In the genomic region with DNA sequence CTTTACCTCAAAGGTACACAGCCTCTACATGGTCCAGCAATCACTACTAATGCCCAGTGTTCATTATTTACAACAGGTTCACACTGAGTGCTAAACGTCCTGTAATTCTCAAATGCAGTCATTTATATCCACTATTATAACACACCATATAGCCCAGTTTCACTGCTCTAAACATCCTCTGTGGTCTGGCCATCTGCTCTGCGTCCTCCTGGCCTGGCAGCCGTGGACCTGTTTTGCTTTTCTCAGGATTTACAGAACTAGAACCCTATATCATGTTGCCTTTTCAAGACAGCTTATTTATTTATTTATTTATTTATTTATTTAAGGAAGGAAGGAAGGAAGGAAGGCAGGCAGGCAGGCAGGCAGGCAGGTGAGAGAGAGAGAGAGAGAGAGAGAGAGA, we compare ENCODE assay signal across 18 mouse cellular contexts.
"Had no signal": no experiment of that assay in that cellular context is flagged by ENCODE, and none has a peak within 500 bp of the region (broad histone marks: within the 10 kb centered on the region; RNA-seq: fewer than 3 reads in every experiment).

No protein-coding gene starts in this region.

- H3K27ac ChIP-seq: kidney, embryonic 15.5 days; limb, embryonic 12.5 days; limb, embryonic 15.5 days; liver, embryonic 14.5 days; midbrain, embryonic 12.5 days; midbrain, embryonic 15.5 days; neural tube, embryonic 12.5 days; neural tube, embryonic 15.5 days; stomach, embryonic 15.5 days had no signal

- DNase-seq: kidney, adult 8-10 months; kidney, postnatal 10 days; kidney, postnatal 36 days; left cerebral cortex, postnatal 4 days; liver, postnatal 0 days; lung, embryonic 14.5 days; right cerebral cortex, postnatal 25 days; spleen, adult 18-20 months; thymus, postnatal 25 days had no signal

- H3K4me3 ChIP-seq: kidney, embryonic 15.5 days; limb, embryonic 12.5 days; limb, embryonic 15.5 days; midbrain, embryonic 12.5 days; midbrain, embryonic 15.5 days; neural tube, embryonic 12.5 days; neural tube, embryonic 15.5 days; stomach, embryonic 15.5 days had no signal
